Mouse (Mus musculus): Measurements from ENCODE around the gene 1520401A03Rik.

The 1520401A03Rik gene

DNA sequence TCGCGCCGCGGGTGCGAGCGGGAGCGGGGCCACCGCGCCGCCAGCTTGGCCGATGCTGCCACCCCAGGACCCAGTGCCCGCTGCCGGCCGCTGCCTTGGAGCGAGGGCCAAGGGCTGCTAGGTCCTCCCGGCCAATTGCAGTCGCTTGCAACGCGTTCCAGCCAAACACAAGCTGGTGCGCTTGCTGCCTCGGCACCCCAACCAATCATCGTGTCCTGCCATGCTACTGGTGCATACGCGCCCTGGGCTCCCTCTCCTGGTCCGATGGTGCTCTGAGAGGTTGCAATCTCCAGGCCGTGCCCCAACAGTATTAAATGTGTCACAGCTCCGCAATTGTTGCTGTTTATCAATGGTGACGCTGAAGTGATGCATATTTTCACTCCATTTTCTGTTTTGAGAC is 22.5 kb downstream of the 1520401A03Rik start:
- DNase-seq (ENCODE audit: low read depth, low spot score) = peak; percentile 88

DNA sequence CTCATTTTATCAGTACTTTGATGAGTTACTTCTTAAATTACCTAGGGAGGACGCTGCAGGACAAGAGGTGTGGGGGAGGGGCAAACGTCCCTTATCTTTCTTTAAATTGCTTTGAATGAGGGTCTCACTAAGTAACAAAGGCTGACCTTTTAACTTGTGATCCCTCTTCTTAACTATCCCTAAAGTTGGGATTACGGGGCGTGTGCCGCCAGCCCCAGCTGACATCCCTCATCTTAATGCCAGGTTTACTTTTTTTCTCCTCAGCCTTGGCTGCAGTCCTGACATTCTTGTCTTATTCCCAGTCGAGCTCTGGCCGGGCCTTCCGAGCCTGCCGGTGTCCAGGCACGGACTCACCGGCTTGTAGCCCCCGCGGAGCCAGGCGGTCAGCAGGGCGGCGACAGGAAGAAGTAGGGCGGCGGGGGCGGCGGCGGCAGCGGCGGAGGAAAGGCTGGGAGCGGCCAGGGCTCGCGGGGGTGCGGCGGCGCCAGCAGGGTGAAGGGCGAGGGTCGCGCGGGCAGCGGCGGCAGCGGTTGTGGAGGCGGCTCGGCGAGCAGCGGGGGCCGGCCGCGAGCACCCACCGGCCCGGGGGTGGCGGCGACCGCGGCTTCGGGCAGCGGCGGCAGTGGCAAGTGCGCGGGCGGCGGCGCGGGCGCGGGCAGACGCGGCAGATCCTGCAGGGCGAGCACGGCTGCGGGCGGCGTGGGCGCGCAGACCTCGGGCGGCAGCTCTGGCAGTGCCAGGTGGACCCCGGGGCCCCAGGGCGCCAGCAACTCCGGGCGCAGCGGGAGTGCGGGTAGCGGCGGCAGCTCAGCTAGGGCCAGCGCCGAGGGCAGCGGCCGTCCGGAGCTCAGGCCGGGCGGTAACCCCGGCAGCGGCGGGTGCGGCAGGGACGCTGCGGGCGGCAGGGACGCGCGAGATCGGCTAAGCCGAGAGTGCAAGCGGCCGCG is 23.2 kb downstream of the 1520401A03Rik start:
- peak; percentile 13 for DNase-seq (ENCODE audit: low read depth, low spot score)

DNA sequence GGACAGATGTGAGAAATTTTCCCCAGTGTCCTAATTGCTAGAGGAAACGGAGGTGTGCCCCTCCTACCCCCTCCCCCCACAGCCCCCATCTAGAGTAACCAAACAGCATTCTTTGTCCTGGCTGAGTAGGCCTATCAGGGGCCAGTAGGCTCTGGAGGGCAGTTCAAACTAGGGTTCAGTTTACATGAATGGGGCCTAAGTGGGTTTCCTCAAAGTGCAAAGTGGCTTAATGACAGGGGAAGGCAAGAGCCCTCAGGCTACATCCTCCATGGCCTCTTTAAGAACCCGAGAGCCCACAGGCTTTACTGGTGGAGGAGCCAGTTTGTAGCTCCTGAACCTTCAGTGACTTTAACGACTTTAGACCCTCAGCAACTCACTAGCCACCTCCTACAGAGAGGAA is 26.8 kb downstream of the 1520401A03Rik start:
- DNase-seq (ENCODE audit: low read depth, low spot score) = no peak

DNA sequence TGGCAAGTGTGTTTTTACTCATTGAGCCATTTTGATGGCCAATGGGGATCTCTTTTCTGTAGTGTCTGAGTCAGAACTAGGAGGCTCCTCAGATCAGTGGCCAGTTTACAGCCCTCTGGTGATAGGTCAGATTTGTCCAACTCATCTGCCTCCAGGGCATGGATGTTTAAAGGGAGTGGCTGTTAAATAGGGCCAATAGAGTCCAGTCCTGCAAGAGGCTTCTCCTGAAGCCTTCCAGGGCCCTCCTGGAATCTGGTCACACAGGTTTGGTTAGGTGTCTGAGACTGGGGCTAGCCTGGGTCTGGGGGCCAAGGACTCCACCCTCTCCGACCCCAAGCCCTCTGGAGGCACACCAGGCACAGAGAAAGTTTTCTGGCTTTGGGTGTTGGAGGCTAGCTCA is 28.1 kb downstream of the 1520401A03Rik start:
- DNase-seq (ENCODE audit: low read depth, low spot score) = no peak

DNA sequence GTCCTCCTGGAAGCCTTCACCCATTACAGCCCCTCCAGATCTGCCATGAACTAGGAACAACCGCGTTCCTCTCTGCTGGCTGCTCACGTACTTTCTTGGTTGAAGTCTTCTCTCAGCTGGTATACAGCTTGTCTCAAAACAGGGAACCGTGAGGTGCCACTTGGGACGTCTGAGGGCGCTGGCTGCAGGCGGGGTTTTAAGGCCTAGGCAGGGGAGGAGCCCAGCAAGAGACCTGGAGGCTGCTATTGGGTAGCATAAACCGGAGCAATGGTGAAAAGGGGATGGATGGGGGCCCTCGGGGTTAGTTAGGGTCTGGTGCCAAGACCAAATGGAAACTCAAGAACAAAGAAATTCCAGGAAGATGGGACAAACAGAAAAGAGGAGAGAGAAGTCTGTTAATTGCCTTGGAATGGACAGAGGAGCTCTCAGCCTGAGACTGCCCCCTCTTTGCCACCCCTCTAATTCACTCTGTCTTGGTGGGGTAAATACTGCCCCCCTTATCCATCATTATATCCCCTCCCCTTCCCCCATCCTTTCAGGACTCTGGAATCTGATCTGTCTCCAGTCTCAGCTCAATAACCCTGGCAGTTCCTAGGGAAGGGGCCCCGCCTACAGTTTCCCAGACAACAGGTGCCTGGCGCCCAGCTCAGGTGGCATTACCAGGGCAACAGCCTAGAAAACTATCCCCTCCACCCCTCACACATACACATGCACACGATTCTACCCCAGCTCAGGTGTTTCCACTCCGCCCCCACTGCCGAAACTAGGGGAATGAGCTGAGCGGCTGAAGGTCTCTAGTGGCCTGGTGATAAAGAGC is 38.5 kb downstream of the 1520401A03Rik start, which contains the start of gene Cldn9:
Gene Cldn9 (minus strand): TSS at position 171 of the 817 bp plus-strand sequence.
- no peak for DNase-seq (ENCODE audit: low read depth, low spot score)

DNA sequence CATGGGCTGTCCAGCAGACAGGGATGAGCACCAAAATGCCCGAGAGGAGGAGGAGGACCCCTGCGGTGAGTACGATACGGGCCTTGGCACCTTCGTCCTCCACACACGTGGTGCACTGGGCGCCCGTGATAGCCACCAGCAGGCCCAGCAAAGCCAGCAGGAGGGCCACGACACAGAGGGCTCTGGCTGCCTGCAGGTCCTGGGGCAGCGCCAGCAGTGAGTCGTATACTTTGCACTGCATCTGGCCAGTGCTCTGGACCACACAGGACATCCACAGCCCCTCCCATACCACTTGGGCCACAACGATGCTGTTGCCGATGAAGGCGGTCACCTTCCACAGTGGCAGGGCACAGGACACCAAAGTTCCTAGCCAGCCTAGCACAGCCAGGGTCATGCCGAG is 39.4 kb downstream of the 1520401A03Rik start:
- DNase-seq (ENCODE audit: low read depth, low spot score) = no peak

DNA sequence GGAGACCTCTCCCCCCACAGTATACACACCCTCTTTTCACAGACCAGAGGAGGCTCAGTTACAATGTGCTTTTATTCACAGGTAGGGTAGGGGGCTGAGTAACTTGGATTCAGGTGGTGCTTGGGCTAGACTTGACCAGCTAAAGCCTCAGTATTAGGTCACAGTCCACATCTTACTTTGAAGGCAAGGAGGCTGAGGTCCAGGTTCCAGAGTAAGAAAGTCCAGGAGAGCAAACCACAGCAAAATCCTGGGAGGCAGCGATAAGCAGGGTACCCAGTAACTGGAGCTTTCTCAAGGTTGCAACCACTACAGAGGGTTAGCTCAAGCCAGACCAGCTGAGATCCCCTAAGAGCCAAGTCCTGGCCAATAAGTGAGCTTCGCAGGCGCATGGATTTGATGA is 40.1 kb downstream of the 1520401A03Rik start:
- no peak for DNase-seq (ENCODE audit: low read depth, low spot score)

DNA sequence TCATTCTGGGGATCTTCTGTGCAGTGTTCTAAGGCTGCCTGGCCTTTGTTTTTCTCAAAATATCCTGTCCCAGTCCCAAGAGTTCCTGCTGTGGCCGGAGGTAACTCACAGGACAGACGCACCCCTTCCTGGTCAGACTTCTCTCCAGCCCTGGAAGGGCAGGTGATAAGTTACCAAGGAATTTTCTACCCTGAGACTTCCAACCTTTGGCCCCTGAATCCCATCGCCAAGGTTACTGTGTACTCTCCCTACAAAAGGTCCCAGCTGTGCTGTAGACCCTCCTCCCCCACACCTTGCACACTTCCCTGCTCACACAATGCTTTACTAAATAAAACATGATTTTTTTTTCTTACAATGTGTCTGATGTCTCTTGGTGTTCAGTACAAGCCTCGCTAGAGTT is 40.5 kb downstream of the 1520401A03Rik start:
- DNase-seq (ENCODE audit: low read depth, low spot score) = no peak

DNA sequence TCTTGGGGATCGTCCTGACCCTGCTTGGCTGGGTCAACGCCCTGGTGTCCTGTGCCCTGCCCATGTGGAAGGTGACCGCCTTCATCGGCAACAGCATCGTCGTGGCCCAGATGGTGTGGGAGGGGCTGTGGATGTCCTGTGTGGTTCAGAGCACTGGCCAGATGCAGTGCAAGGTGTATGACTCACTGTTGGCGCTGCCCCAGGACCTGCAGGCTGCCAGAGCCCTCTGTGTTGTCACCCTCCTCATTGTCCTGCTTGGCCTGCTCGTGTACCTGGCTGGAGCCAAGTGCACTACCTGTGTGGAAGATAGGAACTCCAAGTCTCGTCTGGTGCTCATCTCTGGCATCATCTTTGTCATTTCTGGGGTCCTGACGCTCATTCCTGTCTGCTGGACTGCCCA is 41.5 kb downstream of the 1520401A03Rik start:
- DNase-seq (ENCODE audit: low read depth, low spot score) = no peak

DNA sequence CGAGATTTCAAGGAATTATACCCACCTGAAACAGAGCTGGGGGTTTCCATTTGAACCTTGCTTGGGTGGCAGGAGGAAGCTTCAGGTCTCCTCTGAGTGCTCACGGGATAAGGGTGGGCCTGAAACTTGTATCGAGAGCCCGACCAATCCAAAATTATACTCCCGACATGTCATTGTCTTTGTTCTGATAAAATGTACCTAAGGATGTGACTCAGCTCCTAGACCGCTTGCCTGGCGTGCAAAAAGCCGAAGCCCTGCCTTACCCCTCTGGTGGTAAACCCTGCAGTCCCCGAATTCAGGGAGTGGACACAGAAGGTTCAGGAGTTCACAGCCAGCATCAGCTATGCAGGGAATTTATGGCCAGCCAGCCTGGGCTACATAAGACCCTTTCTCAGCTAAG is 42.2 kb downstream of the 1520401A03Rik start:
- no peak for DNase-seq (ENCODE audit: low read depth, low spot score)

DNA sequence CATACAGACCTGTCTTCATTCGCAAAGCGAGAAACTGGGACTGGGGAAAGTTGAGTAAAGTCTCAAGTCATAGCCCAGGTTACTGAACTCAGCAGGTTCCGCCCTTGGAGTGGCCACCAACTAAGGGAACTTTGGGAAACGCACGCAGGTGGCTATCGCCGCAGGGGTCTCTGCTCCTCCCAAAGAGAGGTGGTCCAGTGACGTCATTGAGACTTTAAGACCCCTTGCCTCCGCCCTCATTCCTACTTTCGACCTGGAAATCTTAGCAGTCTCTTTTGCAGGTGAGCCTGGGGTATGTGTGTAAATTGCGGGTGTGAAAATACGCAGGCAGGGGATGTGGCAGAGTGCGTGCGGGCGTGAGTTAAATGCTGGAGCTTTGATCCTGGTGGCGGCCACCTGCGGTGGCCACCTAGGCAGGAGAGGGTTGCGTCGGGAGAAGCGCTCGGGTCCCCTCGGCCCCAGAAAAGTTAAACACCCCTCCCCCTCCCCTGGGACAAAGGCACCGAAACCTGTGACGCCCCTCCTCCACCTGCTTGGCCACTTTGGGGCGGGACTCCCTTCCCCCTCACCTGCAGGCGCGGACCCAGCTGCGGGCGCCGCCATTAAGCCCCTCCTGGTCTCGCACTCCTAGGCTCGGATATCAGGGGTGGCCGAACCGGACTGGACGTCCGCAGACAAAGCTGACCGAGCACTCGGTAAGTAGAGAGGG is 43.3 kb downstream of the 1520401A03Rik start, which contains the start of gene Cldn6:
Gene Cldn6 (plus strand): TSS at position 123 of the 709 bp plus-strand sequence.
- no peak for DNase-seq (ENCODE audit: low read depth, low spot score)

DNA sequence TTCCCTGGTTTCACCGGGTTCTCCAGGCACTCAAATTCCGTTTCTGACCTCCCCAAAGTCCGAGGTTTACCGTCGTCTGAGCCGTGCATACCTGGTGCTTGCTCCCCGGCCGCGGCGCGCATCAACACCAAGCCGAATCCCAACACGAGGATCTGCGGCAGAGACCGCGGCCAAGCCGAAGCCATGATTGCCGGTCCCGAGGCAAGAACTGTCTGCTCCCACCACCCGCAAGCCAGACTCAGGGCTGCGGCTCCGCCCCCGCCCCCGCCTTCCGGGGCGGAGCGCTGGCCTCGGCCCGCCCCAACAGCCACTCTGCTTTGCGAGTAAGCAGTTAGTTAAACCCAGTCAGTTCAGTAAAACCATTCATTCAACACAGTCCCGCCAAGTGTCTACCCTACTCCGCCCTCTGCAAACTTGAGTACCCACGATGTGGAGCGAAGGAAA is 45.3 kb downstream of the 1520401A03Rik start, which contains the start of gene Tnfrsf12a:
Gene Tnfrsf12a (minus strand): TSS at position 233 of the 444 bp plus-strand sequence.
- DNase-seq (ENCODE audit: low read depth, low spot score) = peak; percentile 63

DNA sequence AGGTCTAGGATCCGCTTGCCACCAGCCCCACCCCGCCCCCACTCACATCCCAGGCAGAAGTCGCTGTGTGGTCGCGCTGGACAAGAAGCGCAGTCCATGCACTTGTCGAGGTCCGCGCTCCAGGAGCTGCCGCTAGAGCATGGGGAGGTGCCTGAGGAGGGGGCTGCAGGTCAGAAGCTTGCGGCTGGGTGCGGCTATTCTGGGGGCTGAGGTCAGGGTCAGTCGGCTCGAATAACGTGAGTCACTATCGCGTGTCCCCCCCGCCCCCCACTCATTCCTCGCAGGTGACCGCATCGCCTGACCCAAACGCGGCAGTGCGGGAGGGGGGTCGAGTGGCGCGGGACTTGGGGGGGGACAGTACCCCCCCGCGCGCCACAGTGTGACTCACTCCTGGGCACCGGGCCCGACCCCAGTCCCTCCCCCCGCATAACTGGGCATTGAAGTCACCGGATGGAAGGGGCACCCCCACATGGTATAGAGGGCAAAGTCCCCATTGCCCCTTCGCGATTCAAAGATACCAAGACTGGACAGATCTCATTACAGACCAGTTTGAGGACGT is 46.0 kb downstream of the 1520401A03Rik start:
- DNase-seq (ENCODE audit: low read depth, low spot score) = peak; percentile 26

DNA sequence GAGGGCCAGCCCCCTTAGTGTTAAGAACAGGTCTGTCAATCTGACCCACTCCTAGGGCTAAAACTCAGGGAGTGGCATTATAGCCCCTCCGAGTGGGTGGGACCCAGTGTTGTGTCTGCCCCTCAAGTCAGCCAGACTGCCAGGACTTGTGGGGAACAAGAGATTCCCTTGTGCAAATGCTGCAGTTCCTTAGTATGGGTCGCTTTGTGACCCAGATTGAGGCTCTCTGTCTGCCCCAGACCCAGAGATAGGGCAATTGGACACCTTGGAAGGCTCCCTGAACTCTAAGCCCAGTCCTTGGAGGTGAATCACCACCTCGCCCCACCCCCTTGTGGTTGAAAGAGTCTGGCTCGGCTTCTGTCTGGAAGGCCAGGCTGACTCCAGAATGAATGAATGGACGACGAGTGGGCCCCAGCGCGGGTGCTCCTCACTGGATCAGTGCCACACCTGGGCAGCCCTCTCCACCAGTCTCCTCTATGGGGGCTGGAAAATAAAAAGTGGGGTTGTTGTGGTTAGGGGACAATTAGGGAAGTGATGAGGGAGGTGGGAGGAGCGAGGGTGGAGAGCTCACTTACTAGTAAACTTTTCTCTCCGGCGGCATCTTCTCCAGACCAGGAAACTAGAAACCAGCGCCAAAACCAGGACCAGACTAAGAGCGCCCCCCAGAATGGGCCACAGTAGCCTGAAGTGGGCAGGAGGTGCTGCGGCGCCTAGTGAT is 46.9 kb downstream of the 1520401A03Rik start:
- DNase-seq (ENCODE audit: low read depth, low spot score) = peak; percentile 32

DNA sequence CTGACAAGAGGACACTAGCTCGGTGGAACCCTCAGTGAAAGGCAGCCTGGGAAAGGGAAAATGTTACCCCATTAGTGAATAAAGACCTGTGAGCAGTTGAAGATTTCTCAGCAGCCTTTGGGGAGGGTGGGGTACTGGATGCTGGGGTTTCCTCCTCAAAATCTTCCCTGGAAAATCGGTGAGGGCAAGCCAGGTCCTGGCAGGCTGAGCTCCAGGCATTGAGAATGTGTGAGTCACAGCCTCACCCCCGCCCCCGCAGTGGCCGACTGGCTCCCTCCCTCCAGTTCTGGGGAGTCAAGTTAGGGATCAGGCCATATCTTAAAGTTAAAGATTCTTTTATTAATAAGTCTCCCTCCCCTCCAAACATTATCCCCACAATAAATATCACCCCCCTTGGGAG is 47.5 kb downstream of the 1520401A03Rik start:
- peak; percentile 38 for DNase-seq (ENCODE audit: low read depth, low spot score)

DNA sequence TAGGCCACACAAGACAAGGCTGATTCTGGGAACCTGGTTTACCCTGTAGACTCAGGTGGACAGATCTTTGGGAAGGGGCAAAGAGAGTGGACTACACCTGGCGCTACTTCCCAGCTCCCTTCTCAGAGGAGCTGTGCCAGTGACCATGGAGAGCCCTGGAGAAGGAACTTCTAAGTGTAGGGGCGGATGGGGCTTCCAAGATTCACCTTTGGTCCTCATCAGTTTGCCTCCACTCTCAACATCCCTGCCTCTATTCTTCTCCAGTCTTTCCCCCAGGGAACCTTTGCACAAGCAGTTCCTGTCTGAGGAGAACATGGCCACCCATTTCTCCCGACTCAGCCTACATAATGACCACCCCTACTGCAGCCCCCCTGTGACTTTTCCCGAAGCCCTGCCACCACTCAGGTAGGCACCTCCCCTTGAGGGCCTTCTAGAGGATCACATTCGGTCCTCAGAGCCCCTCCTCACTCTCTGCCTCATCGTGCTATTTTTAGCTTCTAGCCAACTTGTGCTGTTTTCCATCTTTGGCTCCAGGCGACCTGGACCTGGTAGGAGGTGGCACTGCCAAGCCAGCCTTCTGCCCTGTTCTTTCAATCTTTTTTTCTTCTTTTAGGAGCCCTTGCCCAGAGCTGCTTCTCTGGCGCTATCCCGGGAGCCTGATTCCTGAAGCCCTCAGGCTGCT is 48.2 kb downstream of the 1520401A03Rik start:
- no peak for DNase-seq (ENCODE audit: low read depth, low spot score)

DNA sequence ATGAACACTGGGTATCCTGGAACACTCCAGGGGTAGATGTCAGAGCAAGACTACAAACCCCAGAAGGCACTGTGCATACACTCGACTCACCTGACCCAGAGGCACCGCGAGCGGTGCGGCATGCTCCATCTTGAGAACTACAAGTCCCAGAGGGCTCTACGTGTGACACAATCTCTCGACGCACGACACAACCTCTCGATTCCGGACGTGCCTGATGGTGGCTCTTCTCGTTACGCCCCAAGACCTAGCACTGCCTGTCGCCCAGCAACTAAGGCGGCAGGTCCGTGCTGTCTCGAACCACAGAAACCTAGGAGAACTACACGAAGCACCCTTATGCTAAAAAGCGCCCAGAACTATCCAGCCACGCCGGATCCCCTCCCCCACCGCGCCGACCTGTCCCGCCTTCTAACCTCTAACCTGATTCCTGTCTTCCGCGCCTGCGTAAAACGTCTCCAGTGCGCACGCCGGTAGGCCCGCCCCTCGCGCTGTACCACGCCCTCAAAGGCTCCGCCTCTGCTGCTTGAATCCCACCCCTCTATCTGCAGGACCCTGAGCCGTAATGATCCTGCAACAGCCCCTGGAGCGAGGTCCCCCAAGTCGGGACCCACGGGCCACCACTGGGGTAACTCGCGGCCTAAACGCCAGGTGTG is 49.0 kb downstream of the 1520401A03Rik start, which contains the start of the genes Hcfc1r1 and Thoc6:
Gene Hcfc1r1 (plus strand): TSS at position 173 of the 650 bp plus-strand sequence.
Gene Thoc6 (minus strand): TSS at position 459 of the 650 bp plus-strand sequence.
- peak; percentile 94 for DNase-seq (ENCODE audit: low read depth, low spot score)

DNA sequence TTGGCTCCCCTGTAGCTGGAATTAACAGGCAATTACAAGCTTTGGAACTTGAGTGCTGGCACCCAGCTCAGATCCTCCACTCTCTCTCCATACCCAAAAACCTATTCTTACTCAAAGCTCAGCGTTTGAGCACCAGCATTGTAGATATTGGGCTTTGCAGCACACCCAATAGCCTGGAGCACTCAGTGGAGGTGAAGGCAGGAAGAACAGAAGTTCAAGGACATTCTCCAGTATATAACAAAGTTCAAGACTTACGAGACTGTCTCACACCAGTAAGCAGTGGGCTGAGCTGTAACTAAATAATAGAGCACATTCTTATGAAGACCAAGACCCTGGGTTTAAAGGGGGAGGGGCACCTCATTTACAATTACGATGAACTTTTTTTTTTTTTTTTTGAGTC is 49.8 kb downstream of the 1520401A03Rik start:
- DNase-seq (ENCODE audit: low read depth, low spot score) = no peak

DNA sequence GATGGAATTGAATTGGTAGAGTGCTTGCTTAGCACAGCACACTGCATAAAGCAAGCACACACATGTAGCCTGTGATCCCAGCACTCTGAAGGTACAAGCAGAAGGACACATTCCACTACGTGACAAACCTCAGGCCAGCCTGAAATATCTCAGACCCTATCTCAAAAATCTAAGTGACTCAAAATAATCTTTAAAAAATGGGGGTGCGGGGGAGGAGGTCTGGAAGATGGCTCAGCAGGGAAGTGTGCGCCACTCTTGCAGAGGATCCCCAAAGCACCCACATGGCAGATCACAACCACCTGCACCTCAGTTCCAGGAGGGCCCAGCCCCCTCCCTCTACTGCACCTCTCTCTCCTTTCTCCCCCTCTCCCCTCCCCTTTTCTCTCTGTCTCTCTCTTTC is 51.1 kb downstream of the 1520401A03Rik start:
- no peak for DNase-seq (ENCODE audit: low read depth, low spot score)

Measured in skeletal muscle tissue, adult 2 months (tissue).